Mouse (Mus musculus): ENCODE measurements around the gene Osbpl10.

DNA sequence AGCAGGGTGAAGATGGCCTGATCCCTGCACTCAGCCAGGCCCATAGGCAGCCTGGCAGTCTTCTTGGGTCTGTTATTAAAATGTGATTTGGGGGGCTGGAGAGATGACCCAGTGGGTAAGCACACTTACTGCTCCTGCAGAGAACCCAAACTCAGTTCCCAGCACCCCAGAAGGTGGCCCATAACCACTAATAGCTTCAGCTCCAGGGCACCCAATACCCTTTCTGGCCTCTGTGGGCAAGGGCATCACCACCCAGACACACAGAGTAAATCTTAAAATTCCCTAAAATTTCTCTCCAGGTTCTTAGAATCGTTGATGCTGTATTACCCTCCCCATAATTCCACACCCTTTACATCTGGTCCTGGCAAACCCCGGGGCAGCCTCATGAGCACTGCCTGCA, 256.2 kb downstream of the Osbpl10 start:
- no peak for TF ChIP-seq CTCF (IDR thresholded peaks at IDR 0.05; ENCODE audit: low read depth)
- no peak for TF ChIP-seq EP300 (IDR thresholded peaks at IDR 0.05; ENCODE audit: low read depth)

Measured in liver, postnatal 0 days (tissue).